Mouse (Mus musculus): ENCODE measurements around the gene Il17rb.

Gene Il17rb

DNA sequence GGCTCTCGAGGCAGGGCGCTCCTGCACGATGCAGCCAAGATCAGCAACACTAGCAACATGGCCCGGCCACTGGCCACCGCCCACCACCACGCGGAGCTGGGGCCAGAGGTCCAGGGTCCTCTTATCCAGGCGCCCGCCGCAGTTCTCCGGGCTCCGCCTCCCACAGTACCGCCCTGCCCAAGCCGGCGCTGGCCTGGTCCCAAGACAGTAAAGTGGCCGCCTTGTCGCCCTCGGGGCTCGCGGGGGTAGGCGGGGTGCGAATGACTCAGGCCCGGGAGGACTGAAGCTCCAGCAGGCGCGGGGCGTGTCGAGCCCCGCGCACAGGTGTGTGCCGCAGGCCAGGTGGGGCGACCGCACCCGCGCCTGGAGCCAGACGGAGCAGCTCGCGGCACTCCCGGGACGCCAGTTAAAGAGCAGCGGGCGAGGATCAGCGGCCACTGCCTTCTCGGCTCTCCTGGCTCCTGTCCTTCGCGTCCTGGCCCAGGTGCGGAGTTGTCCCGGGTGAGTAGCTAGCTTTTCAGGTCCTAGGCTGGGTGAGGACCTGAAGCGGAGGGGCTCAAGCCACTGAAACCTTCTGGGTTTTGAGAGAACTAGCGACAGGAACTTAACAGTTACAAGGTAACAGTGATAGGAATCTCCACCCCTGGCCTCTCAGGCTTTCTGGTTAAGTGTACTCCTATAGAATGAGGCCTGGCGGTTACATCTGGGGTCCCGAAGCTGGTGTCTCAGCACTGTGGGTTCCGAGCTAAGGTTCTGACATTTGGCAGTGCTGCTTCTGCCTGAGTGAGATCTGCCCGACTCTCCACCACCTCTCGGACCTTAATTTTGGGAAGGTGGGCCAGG, at the start of gene Il17rb, which contains the start of gene Chdh:
TSS of gene Il17rb (minus strand) at position 164 of the 843 bp plus-strand sequence.
TSS of gene Chdh (plus strand) at position 291 of the 843 bp plus-strand sequence.
- in situ Hi-C loops (cut with MboI; ENCODE audit: unreplicated experiment in 2 of 2), result no loop called here

DNA sequence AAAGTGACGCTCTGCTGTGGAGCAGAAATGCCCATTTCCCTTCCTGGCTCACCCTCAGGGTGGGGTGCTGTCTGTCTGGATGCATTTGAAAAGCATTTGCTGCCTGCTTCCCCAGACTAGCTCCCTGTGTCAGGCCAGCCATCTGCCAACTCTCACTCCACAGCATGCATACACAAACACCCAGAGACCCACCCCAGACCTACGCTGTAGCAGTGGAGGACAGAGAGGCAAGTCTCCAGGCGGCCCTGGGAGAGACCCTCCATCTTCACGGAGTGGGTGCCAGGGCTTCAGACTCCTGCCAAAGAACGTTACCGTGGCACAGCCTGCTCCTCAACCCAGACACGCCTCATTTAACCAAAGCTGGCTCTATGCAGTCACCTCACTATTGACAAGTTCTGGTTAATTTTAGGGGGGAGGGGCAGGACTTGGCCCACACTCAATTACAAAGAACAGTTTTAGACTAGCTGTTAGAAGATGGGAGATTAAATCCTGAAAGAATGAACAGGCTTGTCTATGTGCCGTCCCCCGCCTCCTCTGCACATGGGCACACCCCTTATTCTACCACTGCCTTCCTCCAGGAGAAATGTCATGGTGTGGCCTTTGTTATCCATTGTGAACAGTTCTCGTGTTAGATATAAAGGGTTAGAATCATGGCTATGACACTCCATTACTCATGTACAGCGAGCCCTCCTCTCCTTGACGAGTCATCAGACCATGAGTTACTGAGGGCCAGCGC, 47.5 kb upstream of the Il17rb start:
- in situ Hi-C loops (cut with MboI; ENCODE audit: unreplicated experiment in 2 of 2), result no loop called here

DNA sequence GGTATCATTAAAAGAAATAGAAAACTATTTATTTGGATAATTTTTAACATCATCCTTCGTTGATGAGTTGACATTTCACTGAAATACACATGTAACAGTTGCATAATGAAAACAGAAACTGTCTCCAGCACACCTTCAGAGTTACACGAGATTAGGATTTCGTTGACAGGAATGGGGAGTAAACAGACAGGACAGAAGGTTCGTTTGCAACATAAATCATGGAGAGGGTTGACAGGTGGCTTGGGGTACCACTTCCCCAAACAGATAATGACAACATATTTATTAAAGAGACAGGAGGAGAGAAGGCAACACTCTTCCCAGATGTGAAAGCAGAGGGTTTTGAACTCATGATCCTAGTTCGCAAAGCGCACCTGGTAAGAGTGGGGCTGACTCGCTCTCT, 46.2 kb upstream of the Il17rb start:
- in situ Hi-C loops (cut with MboI; ENCODE audit: unreplicated experiment in 2 of 2), result no loop called here

- in situ Hi-C loops (cut with MboI; ENCODE audit: unreplicated experiment in 2 of 2), result no loop called here
Observed at GRCm38 (mm10) chr14:30050280-30050679, 41.6 kb upstream of the Il17rb start.

DNA sequence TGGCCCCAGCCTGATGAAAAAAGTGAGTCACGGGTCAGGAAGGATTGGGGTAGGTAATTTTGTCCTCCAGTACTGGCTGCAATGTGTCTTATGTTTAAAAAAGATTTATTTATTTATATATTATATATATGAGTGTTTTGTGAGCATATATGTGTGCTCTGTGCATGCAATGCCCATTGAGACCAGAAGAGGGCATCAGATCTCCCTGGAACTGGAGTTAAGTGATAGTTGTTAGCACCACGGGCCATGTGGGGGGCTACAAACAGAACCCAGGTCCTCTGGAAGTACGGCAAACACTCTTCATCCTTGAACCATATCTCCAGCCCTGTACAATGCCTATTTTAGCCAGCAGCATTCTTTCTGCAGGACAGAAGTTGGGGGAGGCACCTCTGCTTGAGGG, 39.4 kb upstream of the Il17rb start:
- in situ Hi-C loops (cut with MboI; ENCODE audit: unreplicated experiment in 2 of 2), result no loop called here

DNA sequence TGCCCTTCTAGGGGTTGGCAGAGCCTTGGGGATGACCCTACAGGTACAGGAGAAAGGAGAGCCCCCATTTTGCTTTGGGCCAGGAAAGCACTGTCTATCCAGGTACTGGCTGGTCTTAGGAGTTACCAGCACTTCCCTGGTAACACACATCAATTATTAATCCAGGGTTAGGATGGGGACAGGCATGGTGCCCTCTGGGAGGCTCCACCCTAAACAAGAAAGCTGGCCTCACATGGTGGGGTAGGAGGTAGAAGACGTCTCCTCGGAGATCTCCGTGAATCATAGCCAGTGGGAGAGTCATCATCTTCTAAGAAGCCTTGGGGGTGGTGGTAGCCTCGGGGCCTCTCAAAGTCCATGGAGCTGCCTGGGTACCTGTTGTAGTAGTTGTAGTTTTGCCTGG, 38.3 kb upstream of the Il17rb start:
- in situ Hi-C loops (cut with MboI; ENCODE audit: unreplicated experiment in 2 of 2), result no loop called here

DNA sequence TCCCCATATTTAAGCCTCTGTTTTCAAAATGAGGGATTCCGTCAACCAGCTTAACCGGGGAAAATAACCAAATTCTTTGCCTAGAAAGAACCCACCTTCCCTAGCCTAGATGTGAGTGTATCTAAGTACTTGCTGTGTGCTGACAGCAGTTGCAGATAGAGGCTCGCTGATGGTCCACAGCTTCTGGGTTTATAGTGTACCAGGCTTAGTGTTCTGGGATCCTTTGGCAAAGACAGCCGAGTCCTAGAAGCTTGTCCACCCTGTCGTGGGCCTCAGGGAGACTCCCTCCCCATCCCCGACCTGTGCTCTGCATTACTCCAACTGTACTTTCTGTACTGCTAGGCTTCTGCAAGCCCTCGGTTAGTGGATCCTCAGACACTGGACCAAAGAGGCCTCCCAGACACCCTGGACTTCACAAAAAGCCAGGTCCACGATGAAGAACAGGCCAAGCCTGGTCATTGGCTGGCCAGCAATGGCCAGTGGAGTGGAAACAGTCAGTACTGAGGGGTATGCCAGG, 37.1 kb upstream of the Il17rb start:
- in situ Hi-C loops (cut with MboI; ENCODE audit: unreplicated experiment in 2 of 2), result no loop called here

GRCm38 (mm10) chr14:30045239-30045638, 36.5 kb upstream of the Il17rb start:
- in situ Hi-C loops (cut with MboI; ENCODE audit: unreplicated experiment in 2 of 2), result no loop called here

DNA sequence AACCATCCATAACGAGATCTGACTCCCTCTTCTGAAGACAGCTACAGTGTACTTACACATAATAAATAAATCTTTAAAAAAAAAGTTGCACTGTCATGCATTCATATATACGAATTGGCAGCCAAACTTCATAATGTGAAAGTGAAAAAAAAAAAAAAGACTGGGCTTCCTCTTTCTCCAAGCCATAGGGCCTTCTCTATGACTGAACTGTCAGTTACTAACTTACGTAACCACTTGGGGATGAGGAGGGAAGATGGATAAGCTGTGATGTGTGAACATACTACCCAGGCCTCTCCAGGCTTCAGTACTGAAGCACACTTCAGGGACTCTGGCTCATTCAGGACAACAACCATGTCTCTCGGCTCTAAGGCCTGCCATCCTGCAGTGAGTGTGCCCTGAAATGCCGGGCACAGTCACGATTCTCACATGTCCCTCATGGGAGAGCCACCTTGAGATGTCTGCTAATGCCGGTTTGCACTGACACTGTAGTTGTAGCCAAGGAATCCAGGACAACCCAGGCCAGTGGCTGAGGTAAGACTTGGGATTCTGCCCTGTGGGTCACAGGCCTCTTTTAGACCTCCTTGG, 34.8 kb upstream of the Il17rb start:
- in situ Hi-C loops (cut with MboI; ENCODE audit: unreplicated experiment in 2 of 2), result no loop called here

DNA sequence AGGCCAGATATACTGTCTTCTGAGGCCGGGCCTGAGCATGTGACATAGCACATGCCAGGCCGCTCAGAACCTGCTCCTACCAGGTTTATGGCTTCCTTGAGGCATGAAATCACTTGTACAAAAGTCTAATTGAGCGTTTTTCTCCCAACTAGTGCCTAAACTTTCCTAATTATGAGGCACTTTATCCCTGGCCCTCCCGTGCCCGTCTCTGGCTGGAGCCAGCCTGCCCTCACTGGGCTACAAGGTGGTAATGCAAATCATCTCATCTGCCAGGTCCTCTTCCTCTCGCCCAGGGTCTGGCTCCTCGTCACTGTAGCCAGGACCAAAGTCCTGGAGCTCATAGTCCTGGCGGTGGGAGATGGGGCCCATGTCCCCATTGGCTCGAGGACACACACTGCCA, 33.1 kb upstream of the Il17rb start:
- in situ Hi-C loops (cut with MboI; ENCODE audit: unreplicated experiment in 2 of 2), result no loop called here

GRCm38 (mm10) chr14:30039413-30039812, 30.7 kb upstream of the Il17rb start:
- in situ Hi-C loops (cut with MboI; ENCODE audit: unreplicated experiment in 2 of 2), result no loop called here

DNA sequence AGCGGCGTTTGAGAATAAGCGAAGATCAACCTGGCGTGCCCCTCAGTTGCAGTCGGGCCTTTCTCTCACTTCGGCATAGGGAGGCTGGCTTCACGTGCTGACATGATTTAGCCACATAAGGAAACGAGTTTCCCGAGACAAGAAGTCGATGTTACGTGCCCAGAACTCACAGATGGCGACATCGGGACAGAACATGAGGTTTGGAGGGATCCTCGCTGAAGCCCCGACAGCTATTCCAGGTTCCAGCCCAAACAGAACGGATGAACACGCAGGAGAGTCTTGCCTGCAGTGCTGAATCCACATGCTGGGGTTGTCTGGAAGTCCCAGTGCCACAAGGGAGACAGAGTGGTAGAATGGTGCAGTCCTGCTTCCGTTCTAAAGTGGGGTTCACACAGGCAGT, 29.7 kb upstream of the Il17rb start:
- in situ Hi-C loops (cut with MboI; ENCODE audit: unreplicated experiment in 2 of 2), result no loop called here

GRCm38 (mm10) chr14:30033405-30033804, 24.7 kb upstream of the Il17rb start:
- in situ Hi-C loops (cut with MboI; ENCODE audit: unreplicated experiment in 2 of 2), result no loop called here

DNA sequence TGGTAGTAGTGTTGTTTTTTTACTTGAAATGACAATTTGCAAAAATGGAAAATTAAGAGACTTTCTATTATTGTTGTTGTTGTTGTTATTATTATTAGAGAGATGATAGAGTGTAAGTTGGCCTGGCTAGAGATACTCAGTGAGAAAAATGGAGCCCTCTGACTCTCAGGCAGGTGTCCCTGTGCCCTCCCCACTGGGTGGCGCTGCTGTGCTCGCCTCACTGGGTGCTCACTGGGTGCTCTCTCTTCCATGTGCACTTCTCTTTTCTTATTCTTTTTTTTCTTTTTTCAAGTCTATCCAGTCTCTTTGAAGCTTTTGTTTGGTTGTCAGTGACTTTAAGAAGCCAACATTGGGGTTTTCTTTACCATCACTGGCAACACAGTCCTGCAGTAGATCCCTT, 18.7 kb upstream of the Il17rb start:
- in situ Hi-C loops (cut with MboI; ENCODE audit: unreplicated experiment in 2 of 2), result no loop called here

GRCm38 (mm10) chr14:30024387-30024786, 15.7 kb upstream of the Il17rb start:
- in situ Hi-C loops (cut with MboI; ENCODE audit: unreplicated experiment in 2 of 2), result no loop called here

- in situ Hi-C loops (cut with MboI; ENCODE audit: unreplicated experiment in 2 of 2), result no loop called here
Observed at GRCm38 (mm10) chr14:30022471-30022870, 13.8 kb upstream of the Il17rb start.

DNA sequence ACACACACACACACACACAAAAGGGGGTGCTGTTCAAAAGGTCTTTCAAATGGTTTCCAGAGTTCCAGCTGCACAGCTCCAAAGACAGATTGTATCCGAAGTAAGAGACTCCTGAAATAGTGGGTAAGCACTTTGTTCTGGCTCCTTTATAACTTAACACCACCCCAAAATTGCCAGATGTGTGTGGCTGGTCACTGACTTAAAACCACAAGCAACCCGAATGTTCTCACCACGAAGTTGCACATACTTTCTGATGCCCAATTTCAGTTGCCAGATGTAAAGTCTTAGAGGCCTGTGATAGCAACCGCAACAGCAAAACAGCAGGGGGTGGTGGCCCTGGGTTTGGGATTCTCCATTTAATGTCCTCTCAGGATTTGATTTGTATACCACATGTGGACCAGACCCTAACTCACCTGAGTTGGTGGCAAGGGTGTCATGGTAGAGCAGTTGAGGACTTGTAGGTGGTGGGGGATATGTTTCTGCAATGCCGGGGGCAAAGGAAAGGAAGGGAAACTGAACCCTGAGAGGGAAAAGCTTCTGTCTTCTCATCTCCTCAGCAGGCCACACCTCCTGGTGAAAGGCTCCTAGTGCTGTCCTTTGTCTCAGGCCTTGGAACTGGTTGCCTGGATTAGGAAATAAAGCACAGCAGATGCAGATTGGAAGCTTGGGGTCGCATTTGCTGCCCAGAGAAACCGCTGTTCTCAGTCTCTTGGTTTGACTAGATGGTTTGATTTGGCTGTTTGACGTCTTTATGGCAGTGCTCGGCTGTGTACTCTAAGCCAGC, 11.3 kb upstream of the Il17rb start:
- in situ Hi-C loops (cut with MboI; ENCODE audit: unreplicated experiment in 2 of 2), result no loop called here

- in situ Hi-C loops (cut with MboI; ENCODE audit: unreplicated experiment in 2 of 2), result no loop called here
Observed at GRCm38 (mm10) chr14:30019375-30019774, 10.7 kb upstream of the Il17rb start.

DNA sequence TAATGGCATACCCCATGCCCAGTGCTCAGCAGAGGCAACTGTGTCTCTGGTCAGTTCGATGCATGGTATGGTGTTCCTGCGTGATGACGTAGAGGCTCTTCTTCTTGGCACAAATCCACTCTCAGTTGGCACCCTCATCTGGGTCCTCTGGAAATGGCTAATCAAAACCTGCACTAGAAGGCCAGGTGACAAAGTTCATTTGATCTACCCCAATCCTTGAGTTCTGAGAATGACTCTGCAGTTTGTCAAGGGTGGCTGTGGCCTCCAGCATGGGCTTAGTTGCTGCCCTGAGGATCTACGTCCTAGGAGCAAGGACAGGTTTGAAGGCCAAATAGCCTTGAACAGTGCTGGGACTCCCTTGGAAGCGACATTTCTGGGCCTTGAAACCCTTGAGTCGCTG, 10.2 kb upstream of the Il17rb start:
- in situ Hi-C loops (cut with MboI; ENCODE audit: unreplicated experiment in 2 of 2), result no loop called here

DNA sequence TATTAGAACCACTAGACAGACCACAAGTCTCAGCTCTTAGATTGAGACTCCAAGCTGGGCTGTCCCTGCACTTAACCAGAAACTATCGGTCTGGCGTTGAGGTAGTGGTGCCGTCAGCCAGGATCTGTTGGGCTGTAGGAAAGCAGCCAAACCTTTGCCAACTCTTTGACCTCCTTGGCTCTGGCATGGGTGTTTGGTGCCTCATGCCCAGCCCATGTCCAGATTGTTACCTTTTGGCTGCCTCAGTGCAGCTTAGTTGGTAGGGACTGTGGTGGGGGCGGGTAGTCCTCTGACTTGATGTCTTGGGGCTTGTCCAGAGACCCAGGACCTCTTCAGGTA, 9.7 kb upstream of the Il17rb start:
- in situ Hi-C loops (cut with MboI; ENCODE audit: unreplicated experiment in 2 of 2), result no loop called here

Data from v-Abl transformed pro-B cells (cell line).